Mouse (Mus musculus): Measurements from ENCODE around the gene Hist1h4n. TPM values are rescaled to one million over a fixed set of nuclear protein-coding genes. Genes with fewer than 3 reads are reported as not detected.
"Not testable (repeated sequence)": the region's sequence is repeated elsewhere in the genome, so short reads cannot be mapped to it uniquely, and the experiment has no call there.

Hist1h4n gene
- 12.7 and 19.8 TPM in 2 replicates for polyA plus RNA-seq (2012; rRNA removed)

DNA sequence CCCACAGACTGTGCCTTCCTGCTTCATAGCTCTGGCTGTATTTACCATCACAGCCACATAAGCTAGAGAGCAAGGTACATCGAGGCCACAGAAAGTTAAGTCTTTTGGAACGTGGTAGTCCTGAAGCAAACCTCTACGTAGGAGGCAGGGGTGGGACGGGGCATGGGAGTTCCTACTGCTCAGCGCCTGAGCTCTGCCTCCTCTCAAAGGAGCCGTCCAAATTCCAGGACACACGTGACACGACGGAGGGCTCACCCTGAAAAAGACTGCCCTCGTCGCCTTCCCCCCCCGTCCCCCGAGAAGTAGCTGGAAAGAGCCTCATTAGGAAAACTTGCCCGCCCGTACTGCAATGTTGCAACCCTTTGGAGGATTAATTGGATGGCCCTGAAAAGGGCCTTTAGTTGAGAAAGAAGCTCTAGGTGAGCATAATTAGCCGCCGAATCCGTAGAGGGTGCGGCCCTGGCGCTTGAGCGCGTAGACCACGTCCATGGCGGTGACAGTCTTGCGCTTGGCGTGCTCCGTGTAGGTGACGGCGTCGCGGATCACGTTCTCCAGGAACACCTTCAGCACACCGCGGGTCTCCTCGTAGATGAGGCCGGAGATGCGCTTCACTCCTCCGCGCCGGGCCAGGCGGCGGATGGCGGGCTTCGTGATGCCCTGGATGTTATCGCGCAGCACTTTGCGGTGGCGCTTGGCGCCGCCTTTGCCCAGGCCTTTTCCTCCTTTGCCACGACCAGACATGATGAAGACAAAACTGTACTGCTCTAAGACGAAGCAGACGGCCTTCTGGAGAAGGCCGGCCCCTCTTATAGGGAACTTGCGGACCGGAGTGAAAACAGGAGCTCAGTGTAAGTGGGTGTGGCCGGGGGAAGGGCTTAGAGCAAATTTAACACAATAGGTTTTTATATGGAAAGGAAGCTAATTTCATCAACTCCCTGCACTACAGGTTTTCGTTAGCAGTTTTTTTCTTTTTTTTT lies at the start of gene Hist1h4n:
Hist1h4n (minus strand) TSS at position 779 of the 977 bp plus-strand sequence.
- DNase-seq: peak; percentile 57 to 58
- H3K27ac ChIP-seq (ENCODE audit: insufficient read depth, low read length); H3K4me3 ChIP-seq (replicated peaks; ENCODE audit: insufficient read depth, low read depth, low read length); H3K27me3 ChIP-seq (ENCODE audit: control insufficient read depth, insufficient read depth, low read length); H3K4me1 ChIP-seq (ENCODE audit: control insufficient read depth, insufficient read depth, low read length): not testable (repeated sequence)
- TF ChIP-seq POLR2A (IDR thresholded peaks at IDR 0.05; ENCODE audit: borderline replicate concordance, insufficient read depth, low read length): peak; percentile 28; the same call in 1 of the 2 replicates
- WGBS: under 1% methylated on average over 24 of the region's 58 CpGs

DNA sequence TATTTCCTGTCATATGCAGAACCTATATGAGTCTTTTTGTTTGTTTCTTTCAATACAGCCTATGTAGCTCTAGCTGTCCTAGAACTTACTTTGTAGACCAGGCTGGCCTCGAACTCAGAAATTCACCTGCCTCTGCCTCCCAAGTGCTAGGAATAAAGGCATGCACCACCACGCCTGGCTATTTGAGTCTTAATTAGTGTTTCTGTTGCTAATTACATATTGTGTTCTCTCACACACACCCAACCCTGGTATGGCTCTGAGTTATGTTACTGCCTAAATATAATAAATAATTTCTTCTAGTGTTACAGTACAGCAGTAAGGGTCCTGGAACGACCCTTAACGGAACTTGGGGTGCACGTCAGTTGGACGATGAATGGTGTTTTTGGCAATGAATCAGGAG lies 48.7 kb upstream of the Hist1h4n start:
- Histone ChIP-seq H3K4me1 (ENCODE audit: control insufficient read depth, insufficient read depth, low read length) (no peaks in the 10 kb centered on the region), H3K27ac (ENCODE audit: insufficient read depth, low read length) (no peak overlapping the region), H3K27me3 (ENCODE audit: control insufficient read depth, insufficient read depth, low read length) (no peaks in the 10 kb centered on the region; the same call in 1 of the 2 replicates), H3K4me3 (replicated peaks; ENCODE audit: insufficient read depth, low read depth, low read length) (no peak overlapping the region)
- TF ChIP-seq CTCF (IDR thresholded peaks at IDR 0.05; ENCODE audit: borderline replicate concordance, insufficient read depth, low read depth, low read length): no peak
- TF ChIP-seq POLR2A (IDR thresholded peaks at IDR 0.05; ENCODE audit: borderline replicate concordance, insufficient read depth, low read length): no peak
- DNase-seq: no peak
- WGBS: 81% methylated on average over 6 of the region's 6 CpGs

DNA sequence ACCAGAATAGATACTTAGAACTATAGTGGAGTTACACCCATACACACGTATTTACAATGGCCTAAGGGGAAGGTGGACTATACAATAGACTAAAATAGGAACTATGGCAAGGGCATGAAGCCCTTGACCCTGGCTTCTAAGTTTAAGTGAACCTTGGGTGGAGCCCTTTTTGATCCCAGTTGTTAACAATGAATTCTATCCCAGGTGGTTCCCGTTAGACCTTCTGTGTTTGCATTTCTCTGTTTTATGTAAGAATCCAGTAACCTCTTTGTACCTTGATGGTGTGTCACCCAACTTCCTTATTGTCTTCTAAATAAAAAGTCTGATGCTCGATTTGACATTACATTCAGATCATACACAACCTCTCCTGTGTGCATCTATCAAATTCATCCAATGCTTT lies 33.5 kb upstream of the Hist1h4n start:
- WGBS: 69% methylated on average over 3 of the region's 3 CpGs
- not testable (repeated sequence) for DNase-seq; H3K27me3 ChIP-seq (ENCODE audit: control insufficient read depth, insufficient read depth, low read length)

DNA sequence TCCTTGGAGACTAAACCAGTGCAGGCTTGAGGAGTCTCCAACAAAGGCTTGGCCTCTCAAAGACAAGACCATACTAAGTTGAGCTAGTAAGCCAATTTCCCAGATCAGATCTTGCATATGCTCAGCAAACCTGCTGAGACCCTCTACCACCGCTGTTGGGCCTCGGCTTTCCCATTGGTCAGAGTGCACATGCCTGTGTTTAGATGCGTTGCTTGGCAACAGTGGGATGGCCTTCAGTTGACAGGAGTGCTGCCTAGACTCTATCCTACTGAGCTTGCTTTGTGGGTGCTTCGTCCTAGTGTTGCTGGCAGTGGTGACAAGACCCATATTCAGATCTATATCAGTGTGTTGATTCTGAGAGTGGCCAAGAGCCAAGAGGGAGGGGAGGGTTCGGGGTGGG lies 29.6 kb upstream of the Hist1h4n start:
- 10% methylated on average over 5 of the region's 5 CpGs for WGBS
- no peak for DNase-seq
- H3K27me3 ChIP-seq (ENCODE audit: control insufficient read depth, insufficient read depth, low read length): no peaks in the 10 kb centered on the region
- H3K27ac ChIP-seq (ENCODE audit: insufficient read depth, low read length): no peak overlapping the region
- no peak overlapping the region for H3K4me3 ChIP-seq (replicated peaks; ENCODE audit: insufficient read depth, low read depth, low read length)
- H3K4me1 ChIP-seq (ENCODE audit: control insufficient read depth, insufficient read depth, low read length): no peaks in the 10 kb centered on the region
- TF ChIP-seq CTCF (IDR thresholded peaks at IDR 0.05; ENCODE audit: borderline replicate concordance, insufficient read depth, low read depth, low read length) (no peak), POLR2A (IDR thresholded peaks at IDR 0.05; ENCODE audit: borderline replicate concordance, insufficient read depth, low read length) (no peak)

More for the DNA sequence above, 33.5 kb upstream of the Hist1h4n start:
- not testable (repeated sequence) for H3K4me3 ChIP-seq (replicated peaks; ENCODE audit: insufficient read depth, low read depth, low read length); H3K27ac ChIP-seq (ENCODE audit: insufficient read depth, low read length); H3K4me1 ChIP-seq (ENCODE audit: control insufficient read depth, insufficient read depth, low read length)

DNA sequence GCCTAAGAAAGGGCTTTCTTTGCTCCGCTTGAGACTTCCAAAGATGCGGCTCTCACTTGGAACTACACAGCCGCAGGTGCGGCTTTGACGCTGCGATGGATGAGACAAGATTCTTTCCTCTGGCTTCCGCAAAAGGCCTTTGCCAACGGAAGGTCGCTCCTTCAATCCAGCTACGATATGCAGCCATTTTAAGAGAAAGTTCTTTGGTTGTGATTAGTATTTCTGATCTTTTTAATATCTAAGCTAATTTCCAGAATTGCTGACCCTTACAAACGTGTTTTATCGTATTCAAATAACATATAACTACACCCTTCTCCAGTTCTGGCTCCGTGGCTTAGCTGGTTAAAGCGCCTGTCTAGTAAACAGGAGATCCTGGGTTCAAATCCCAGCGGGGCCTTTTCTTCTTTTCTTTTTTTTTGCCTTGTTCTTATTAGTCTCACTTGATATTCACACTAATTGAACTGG lies 23.7 kb upstream of the Hist1h4n start:
- 4% methylated on average over 15 of the region's 15 CpGs for WGBS
- peak; percentile 61 to 80 for DNase-seq
- Histone ChIP-seq H3K27me3 (ENCODE audit: control insufficient read depth, insufficient read depth, low read length) (no peaks in the 10 kb centered on the region), H3K4me1 (ENCODE audit: control insufficient read depth, insufficient read depth, low read length) (no peaks in the 10 kb centered on the region; the same call in 1 of the 2 replicates), H3K27ac (ENCODE audit: insufficient read depth, low read length) (0 out of 2 replicates have a peak overlapping the region, but pooled peaks have one; percentile 28), H3K4me3 (replicated peaks; ENCODE audit: insufficient read depth, low read depth, low read length) (peak overlapping the region; percentile 84)
- TF ChIP-seq POLR2A (IDR thresholded peaks at IDR 0.05; ENCODE audit: borderline replicate concordance, insufficient read depth, low read length): no peak
- TF ChIP-seq CTCF (IDR thresholded peaks at IDR 0.05; ENCODE audit: borderline replicate concordance, insufficient read depth, low read depth, low read length): no peak

DNA sequence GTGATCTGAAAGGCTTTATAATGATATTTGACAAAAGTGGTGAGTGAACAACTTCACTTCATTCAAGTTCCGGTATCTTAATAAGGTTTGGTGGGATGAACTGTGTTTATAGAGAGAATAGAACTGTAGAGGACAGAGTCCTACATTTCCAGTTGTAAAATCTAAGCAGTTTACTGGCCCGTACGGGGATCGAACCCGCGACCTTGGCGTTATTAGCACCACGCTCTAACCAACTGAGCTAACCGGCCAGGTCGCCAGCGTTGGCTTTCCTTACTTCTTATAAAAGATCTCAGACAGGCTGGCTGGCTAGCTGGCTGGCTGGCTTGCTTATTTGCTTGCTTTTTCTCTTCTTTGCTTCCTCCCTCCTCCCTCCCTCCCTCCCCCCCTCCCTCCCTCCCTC lies 23.1 kb upstream of the Hist1h4n start:
- WGBS: 5% methylated on average over 11 of the region's 11 CpGs
- TF ChIP-seq POLR2A (IDR thresholded peaks at IDR 0.05; ENCODE audit: borderline replicate concordance, insufficient read depth, low read length) (no peak), CTCF (IDR thresholded peaks at IDR 0.05; ENCODE audit: borderline replicate concordance, insufficient read depth, low read depth, low read length) (no peak)
- DNase-seq: peak; percentile 86 to 94
- Histone ChIP-seq H3K4me3 (replicated peaks; ENCODE audit: insufficient read depth, low read depth, low read length) (peak overlapping the region; percentile 84), H3K27ac (ENCODE audit: insufficient read depth, low read length) (no peak overlapping the region), H3K27me3 (ENCODE audit: control insufficient read depth, insufficient read depth, low read length) (no peaks in the 10 kb centered on the region), H3K4me1 (ENCODE audit: control insufficient read depth, insufficient read depth, low read length) (no peaks in the 10 kb centered on the region; the same call in 1 of the 2 replicates)

DNA sequence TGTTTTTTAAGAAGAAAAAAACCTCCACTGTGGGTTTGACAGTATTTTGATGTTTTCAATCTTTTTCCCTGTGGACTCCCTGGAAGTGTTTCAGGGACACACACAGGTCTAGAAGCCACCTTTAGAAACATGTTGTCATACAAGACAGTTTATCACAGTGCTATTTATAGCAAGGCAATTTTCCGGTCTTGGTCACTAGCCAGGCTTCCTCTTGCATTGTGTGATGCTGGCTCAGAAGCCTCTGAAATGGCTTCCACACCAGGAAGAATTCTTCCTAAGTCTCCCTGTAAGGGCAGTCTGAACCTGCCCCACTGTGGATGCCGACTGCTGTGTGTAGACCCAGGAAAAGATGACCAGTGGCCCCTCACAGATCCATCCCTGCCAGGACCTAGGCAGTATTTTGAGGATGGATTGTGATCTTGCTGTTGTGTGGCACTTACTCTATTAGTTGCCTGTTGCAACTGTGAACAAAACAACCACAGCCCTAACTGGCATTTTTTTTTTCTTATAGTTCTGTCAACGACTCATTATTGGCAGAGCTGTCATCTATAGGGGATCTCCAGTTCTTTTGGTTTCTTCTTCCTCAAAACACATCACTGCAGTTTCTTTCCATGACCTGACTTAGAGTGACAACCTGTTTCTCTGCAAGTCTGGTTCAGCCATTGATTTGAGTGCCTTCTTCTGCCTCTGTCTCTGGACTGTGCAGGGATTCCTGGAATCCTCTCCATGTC lies 20.4 kb upstream of the Hist1h4n start:
- TF ChIP-seq CTCF (IDR thresholded peaks at IDR 0.05; ENCODE audit: borderline replicate concordance, insufficient read depth, low read depth, low read length): no peak
- no peak for TF ChIP-seq POLR2A (IDR thresholded peaks at IDR 0.05; ENCODE audit: borderline replicate concordance, insufficient read depth, low read length)
- Histone ChIP-seq H3K27me3 (ENCODE audit: control insufficient read depth, insufficient read depth, low read length) (no peaks in the 10 kb centered on the region), H3K4me3 (replicated peaks; ENCODE audit: insufficient read depth, low read depth, low read length) (no peak overlapping the region), H3K27ac (ENCODE audit: insufficient read depth, low read length) (no peak overlapping the region), H3K4me1 (ENCODE audit: control insufficient read depth, insufficient read depth, low read length) (no peaks in the 10 kb centered on the region; the same call in 1 of the 2 replicates)
- DNase-seq: peak in 1 of 2 experiments; percentile 43
- WGBS: 43% methylated on average over 3 of the region's 3 CpGs

DNA sequence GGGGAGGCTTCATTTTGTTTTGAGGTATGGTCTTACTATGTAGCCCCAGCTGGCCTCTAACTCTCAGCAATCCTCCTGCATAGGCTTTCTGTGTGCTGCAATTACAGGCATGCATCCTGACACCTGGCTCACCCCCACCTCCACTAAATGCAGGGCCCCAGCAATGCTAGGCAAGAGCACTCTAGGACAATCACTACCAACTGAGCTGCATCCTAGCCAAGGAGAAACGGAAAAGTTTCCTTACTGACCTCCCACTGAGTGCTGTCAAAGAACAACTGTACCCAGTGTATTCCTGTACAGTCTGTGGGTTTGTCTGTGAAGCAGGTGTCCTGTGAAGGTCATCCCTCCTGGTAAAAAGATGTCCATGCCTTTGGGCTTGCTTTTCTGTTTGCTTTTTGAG lies 18.7 kb upstream of the Hist1h4n start:
- DNase-seq; H3K4me1 ChIP-seq (ENCODE audit: control insufficient read depth, insufficient read depth, low read length); H3K27ac ChIP-seq (ENCODE audit: insufficient read depth, low read length); H3K4me3 ChIP-seq (replicated peaks; ENCODE audit: insufficient read depth, low read depth, low read length); H3K27me3 ChIP-seq (ENCODE audit: control insufficient read depth, insufficient read depth, low read length): not testable (repeated sequence)
- 34% methylated on average over 1 of the region's 1 CpGs for WGBS
